Mouse (Mus musculus) ovary, postnatal 36 days (tissue): ENCODE measurements around the gene Myrfl.
A peak's percentile ranks its signal among the peaks of the same experiment; 100 is the strongest.

Experiments used
- DNase-seq: peaks from one replicate; pipeline ENCODE4 v3.0.0; 2022; ENCODE audit warnings: low spot score, mixed read lengths

Myrfl gene

GRCm38 (mm10) chr10:116913647-116914273 lies 17.0 kb upstream of the Myrfl start:
- no peak for DNase-seq

DNA sequence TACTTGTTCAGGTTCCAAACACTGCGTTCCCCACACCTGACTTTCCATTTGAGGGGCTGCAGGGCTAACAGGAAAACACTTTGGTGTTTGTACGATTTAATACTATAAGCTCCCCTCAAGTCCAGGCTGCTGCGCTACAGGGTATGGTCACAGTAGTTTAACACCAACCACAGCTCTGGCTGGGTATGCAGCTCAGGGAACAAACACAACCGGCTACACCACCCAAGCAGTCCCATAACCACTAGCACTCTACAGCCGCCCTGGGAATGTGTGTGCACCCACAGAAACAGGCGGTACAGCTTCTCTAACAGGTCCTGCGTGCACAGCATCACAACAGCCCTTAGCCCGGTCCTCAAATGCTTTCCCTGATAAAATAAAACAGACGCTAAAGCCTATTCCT lies 16.1 kb upstream of the Myrfl start:
- DNase-seq: no peak

GRCm38 (mm10) chr10:116908901-116909642 lies 12.4 kb upstream of the Myrfl start:
- no peak for DNase-seq

DNA sequence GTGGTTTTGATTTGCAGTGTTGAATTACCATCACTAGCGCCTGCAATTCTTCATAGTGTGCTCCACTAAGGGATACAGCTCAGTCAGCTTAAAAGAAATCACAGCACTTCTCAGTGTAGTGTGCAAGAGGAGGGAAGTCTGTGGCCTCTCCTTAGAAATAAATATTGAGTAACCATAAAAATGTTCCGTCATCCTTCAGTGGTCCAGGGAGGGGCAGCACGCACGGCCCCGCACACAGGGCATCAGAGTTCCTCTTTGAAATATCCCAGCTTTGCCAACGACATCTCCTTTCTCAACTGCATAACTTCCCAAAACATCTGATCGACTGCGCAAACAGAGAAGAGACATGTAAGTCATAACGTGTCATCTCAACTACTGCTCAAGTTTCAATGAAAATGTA lies 10.1 kb upstream of the Myrfl start:
- DNase-seq: no peak

GRCm38 (mm10) chr10:116904503-116904908 lies 7.8 kb upstream of the Myrfl start:
- DNase-seq: no peak

DNA sequence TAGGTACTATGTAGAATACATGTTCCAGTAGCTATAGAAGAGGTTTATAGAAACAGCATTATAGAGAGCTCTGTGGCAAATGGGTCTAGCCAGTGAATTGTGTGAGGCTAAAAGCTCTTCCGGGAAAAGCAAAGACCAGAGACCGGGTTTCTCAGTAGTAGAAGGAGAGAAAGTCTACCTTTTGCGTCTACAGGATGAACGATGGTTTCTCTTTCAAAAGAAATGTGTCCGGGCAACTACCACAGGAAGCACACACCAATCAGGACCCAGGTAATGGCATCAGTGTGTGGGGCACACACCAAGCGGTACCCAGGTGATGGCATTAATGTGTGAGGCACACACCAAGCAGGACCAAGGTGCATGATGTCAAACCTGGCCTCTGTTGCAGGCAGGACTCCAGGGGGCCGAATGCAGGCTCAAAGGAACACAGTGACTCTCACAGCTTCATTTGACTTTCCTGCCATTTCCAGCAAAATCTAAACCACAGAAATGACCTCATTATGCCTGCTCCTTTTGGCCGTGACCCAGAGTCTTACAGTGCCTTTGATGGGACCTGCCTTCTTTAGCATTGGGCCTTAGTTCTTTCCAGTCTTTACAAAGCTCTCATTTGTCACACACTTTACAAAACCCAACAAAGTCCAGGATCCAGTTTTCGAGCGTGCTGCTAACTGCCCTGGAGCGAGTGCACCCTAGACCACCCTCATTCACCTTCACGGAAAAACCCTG lies 1.4 kb downstream of the Myrfl start:
- DNase-seq: no peak

DNA sequence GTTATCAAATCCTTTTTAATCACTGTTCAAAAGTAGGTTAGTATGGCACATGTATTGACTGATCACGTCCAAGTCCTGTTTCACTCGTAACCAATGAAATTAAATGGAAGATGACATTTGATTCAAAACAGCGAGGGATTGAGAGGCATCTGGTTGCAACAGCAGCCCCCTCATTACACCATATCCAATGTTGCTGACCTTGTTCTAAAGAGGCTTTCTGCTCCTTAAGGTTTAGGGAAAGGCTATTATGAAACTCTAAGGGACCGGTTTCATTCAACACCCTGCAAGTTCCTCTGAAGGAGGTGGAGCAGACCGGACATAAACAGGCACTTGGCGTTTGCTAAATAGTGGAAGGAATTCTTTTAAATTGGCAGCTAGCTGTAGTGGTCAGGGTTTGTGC lies 2.2 kb downstream of the Myrfl start:
- no peak for DNase-seq

- no peak for DNase-seq
Measured at GRCm38 (mm10) chr10:116893753-116894152, 3.0 kb downstream of the Myrfl start.

GRCm38 (mm10) chr10:116890587-116890986 lies 6.1 kb downstream of the Myrfl start:
- DNase-seq: no peak

DNA sequence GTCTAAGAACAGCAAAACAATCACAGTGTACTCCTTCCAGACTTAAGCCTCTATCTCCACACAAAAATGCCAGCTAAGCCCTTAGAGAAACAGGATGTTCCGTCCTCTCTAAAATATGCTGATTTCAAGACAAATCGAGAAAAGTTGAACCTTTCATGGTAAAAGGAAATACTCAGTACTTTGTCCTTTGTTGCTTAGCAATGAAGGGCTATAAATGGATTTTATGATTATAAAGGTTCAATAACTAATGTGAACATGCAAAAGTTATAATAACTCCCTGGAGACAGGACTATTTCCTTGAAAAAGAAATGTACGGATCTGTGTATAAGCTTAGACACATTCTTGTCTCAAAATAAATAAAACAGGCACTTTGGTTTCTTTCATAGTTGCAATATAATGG lies 12.2 kb downstream of the Myrfl start:
- DNase-seq: no peak

- no peak for DNase-seq
Measured at GRCm38 (mm10) chr10:116883531-116883930, 13.2 kb downstream of the Myrfl start.

- DNase-seq: no peak
Measured at GRCm38 (mm10) chr10:116877436-116877835, 19.3 kb downstream of the Myrfl start.

DNA sequence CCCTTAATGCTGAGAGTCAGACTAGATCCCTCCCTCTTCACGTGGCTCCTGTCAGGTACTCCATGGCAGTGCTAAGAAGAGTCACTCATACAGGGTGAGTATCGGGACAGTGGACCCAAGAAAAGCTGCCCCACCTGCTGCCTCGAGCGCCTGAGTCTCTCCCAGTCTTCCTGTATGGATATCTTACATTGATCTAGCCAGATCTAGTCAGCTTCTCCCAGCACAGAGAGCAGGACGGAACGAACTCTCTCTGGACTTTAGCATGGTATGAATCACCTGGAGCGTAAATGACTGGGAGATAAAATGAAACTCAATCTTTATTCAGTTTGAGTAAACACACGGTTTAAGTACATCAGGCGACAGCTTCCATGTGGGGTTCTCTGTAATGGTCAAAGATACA lies 22.2 kb downstream of the Myrfl start:
- DNase-seq: no peak

GRCm38 (mm10) chr10:116872016-116872410 lies 24.7 kb downstream of the Myrfl start:
- DNase-seq: no peak

DNA sequence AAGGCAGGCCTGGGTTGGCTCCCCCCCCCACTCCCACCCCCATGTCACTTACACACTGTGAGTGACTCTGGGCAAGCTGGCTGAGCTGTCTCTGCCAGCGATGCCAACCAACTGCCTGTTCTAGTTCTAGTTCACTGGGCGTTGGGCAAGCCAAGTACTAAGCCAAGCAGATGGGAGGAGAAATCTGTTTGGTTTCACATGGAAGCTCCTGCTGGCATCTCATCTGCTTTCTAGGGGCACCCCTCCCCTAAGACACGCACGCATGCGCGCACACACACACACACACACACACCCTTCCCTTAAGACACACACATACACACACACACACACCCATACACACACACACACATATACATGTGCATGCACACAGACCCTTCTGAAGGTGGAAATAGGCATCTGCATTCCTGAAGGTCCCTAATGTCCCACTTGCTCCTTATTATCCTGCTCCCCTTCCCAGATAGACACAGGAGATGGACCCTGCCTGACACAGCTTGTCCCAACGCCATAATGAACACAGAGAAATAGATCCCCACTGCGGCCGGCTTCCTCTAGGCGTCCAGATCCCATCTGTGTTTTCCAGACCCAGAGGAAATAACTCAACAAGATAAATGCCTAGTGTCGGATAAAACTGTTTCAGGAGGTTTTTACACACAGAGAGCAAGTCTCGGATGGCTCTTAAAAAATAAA lies 25.2 kb downstream of the Myrfl start:
- DNase-seq: no peak

DNA sequence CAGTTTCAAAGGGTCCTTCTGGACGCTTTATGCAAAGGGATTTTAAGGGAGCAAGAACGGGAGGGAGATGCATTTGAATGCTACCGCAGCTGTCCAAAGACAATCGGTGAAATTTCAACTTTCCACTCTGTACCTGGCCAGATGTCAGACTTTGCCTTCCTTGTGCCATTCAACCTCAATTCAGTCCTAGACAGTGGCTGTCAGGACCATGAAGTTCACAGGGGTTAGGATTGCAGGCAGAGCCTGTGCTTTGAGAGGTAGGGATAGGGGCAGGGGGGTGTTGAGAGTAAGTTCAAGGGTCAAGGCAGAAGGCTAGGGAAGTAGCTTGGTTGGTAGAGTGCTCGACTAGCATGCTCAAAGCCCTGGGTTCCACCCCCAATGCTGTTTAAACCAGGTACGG lies 25.9 kb downstream of the Myrfl start:
- no peak for DNase-seq

DNA sequence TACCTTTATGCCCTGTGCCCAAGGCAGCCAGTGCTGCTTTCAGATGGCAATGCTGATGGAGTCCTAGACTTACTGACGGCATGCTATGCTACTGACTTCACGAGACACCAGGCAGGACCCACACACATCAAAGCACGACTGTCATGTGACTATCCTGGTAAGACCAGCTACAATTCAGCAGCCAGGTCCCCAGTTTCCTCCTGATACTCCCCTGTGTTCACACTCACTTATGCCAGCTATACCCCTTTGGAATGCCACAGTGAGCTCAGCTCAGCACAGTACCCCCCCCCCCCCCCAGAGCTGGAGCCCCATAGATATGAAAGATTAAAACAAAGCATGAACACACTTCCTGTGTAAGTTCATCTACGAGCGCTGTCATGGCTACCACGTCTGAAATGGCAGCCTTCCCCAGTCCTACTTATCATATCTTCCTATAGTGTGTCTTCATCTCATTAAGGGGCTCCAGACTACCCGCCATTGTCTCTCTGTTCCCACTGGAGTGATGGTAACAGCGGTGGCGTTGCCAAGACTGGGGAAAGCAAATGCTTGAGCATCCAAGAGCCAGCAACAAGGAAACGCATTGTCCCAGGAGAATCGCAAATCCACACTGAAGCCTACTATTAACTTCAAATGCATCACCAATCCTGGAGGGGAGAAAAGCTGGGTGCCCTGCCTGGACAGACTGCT lies 43.4 kb downstream of the Myrfl start:
- no peak for DNase-seq

- DNase-seq: peak; percentile 83
Measured at GRCm38 (mm10) chr10:116848749-116849473, 47.8 kb downstream of the Myrfl start.

DNA sequence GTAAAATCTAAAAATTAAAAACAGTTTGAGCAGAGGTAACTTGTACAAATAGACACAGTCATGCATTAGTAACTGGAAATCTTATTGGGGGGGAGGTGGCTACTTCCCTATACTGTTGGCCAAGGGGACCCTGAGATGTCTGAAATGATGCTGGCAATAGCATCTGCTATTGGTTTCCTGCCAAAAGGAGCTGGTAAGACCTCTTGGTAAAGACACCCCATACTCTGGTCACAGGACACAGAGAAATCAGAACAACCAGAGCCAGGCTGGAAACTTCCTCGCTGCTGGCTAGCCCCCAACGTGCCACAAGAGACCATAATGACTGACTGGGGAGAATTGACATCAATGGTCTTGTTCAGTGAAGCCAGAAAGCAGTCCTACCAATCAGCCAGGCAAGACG lies 55.2 kb downstream of the Myrfl start:
- no peak for DNase-seq

GRCm38 (mm10) chr10:116830676-116831075 lies 66.0 kb downstream of the Myrfl start:
- no peak for DNase-seq

DNA sequence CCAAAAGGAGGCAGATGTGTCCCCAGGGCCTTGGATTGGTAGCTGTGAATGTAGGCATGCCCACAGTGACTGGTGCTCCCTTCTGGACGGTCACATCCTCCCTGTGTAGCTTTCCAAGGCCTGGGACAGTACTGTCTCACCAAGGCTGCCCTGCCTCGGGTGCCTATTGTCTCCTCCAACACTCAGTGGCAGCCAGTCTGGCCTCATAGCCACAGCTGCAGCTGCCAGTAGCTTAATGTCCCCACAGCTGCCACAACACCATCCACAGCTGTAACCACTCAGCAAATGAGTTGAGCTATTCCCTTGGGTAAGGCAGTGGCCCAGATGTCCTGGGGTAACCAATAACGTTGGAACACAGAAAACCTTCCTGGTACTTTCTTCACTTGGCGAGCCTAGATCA lies 68.6 kb downstream of the Myrfl start:
- DNase-seq: no peak
